Comparison of ENCODE assay signal across 9 mouse cellular contexts in the genomic region with DNA sequence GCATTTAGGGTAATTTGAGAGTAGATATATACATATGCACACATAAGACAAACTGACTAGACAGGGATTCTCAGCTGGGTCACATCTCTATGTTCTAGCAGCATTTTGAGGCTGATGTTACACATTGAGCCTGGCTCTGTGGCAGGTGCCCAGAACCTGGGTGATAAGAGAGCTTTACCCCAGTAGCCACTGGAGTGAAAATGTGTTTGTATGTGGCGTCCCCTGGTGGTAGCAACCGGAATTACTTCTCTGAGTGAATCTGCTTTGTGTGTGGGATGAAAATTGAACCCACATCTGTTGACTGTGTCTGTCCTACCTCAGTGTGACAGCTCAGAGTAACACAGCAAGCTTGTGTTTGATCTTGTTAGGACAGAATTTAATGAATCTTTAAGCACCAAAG. TPM values are rescaled to one million over a fixed set of nuclear protein-coding genes. Genes with fewer than 3 reads are reported as not detected.
DNase-seq lines count a peak whose midpoint lies in the region; ATAC-seq and TF ChIP-seq lines count a peak whose summit lies in the region.
"Not testable (repeated sequence)": the region's sequence is repeated elsewhere in the genome, so short reads cannot be mapped to it uniquely, and the experiment has no call there.
"Had no signal": no experiment of that assay in that cellular context is flagged by ENCODE, and none has a peak within 500 bp of the region (broad histone marks: within the 10 kb centered on the region; RNA-seq: fewer than 3 reads in every experiment).

No protein-coding gene starts in this region.

- not testable (repeated sequence) for H3K4me1 ChIP-seq in kidney, postnatal 0 days (replicated peaks; ENCODE audit: insufficient read depth, low read length); midbrain, embryonic 14.5 days (ENCODE audit: control insufficient read depth, insufficient read depth, low read length)

- 2% methylated on average over 2 of the region's 2 CpGs for WGBS in kidney, postnatal 0 days
- WGBS in midbrain, embryonic 14.5 days, result 3% methylated on average over 2 of the region's 2 CpGs

- H3K9ac ChIP-seq in kidney, postnatal 0 days (ENCODE audit: low read depth, low read length); midbrain, embryonic 14.5 days (replicated peaks; ENCODE audit: low read length): not testable (repeated sequence)

- ATAC-seq in kidney, postnatal 0 days (replicated peaks; ENCODE audit: low FRiP score, low read depth); midbrain, embryonic 14.5 days (ENCODE audit: low FRiP score, low TSS enrichment): not testable (repeated sequence)

- H3K4me2 ChIP-seq in kidney, postnatal 0 days (ENCODE audit: low read length); midbrain, embryonic 14.5 days (ENCODE audit: low read length): not testable (repeated sequence)

- DNase-seq in CD4-positive helper T cell, adult 2 months (ENCODE audit: low read depth, low spot score), result peak; percentile 36
- DNase-seq in adrenal gland, adult 8-10 months, result peak; percentile 11
- DNase-seq in cerebellum, postnatal 14 days, result peak; percentile 19 to 46
- peak; percentile 20 for DNase-seq in gastrocnemius, postnatal 10 days
- DNase-seq in kidney, postnatal 0 days (ENCODE audit: low spot score), result not testable (repeated sequence)
- DNase-seq in liver, result peak; percentile 48
- peak; percentile 32 for DNase-seq in midbrain, embryonic 14.5 days
- DNase-seq in splenic B cell, adult 2 months (ENCODE audit: low read depth, low spot score), result peak; percentile 45

- H3K27me3 ChIP-seq in kidney, postnatal 0 days (ENCODE audit: insufficient read depth, low read length); midbrain, embryonic 14.5 days (ENCODE audit: control insufficient read depth, insufficient read depth, low read length); splenic B cell, adult 2 months (ENCODE audit: control insufficient read depth, insufficient read depth, low read length, poor library complexity, severe bottlenecking): not testable (repeated sequence)

- H3K4me3 ChIP-seq in kidney, postnatal 0 days (replicated peaks; ENCODE audit: low read depth, low read length); midbrain, embryonic 14.5 days (replicated peaks; ENCODE audit: low read depth, low read length): not testable (repeated sequence)

- H3K36me3 ChIP-seq in kidney, postnatal 0 days (ENCODE audit: insufficient read depth, low read length); midbrain, embryonic 14.5 days (ENCODE audit: control insufficient read depth, insufficient read depth, low read length); splenic B cell, adult 2 months (ENCODE audit: control insufficient read depth, insufficient read depth, low read length, poor library complexity, severe bottlenecking): not testable (repeated sequence)

- not testable (repeated sequence) for H3K27ac ChIP-seq in kidney, postnatal 0 days; midbrain, embryonic 14.5 days (replicated peaks; ENCODE audit: low read depth, low read length)

- TF ChIP-seq CTCF in kidney, postnatal 0 days (IDR thresholded peaks at IDR 0.05; ENCODE audit: low read depth), result peak; percentile 67

- H3K9me3 ChIP-seq in kidney, postnatal 0 days (replicated peaks; ENCODE audit: low read length); midbrain, embryonic 14.5 days (ENCODE audit: control insufficient read depth, low read length): not testable (repeated sequence)

RNA-seq across cellular contexts. Expression of gene Gja3, which starts 12.0 kb away (rescaled TPM):
- not detected for total RNA-seq in adrenal gland, adult 8-10 months (2022)
- total RNA-seq in gastrocnemius, postnatal 10 days (2021), result 1 to 10 TPM; 5.3 to 6.7 TPM
- polyA plus RNA-seq in kidney, postnatal 0 days (2015; fragmentation: Nextera tagmentation; extraction: Ambion mirVana), result 9.8 and 10.3 TPM in 2 replicates
- polyA plus RNA-seq in midbrain, embryonic 14.5 days (2014; fragmentation: Nextera tagmentation; extraction: Ambion mirVana), result not detected in 2 replicates

RNA-seq across cellular contexts. Expression of gene Gjb2, which starts 34.6 kb away (rescaled TPM):
- total RNA-seq in adrenal gland, adult 8-10 months (2022), result 1 to 10 TPM in 2 of 4 experiments, under 1 TPM in 2; 0.28 to 5.9 (median 2.4) TPM
- total RNA-seq in gastrocnemius, postnatal 10 days (2021), result under 1 TPM; 0.31 to 0.95 TPM
- polyA plus RNA-seq in kidney, postnatal 0 days (2015; fragmentation: Nextera tagmentation; extraction: Ambion mirVana), result 10.5 and 11.6 TPM in 2 replicates
- polyA plus RNA-seq in midbrain, embryonic 14.5 days (2014; fragmentation: Nextera tagmentation; extraction: Ambion mirVana), result 11.2 TPM in 1 of 2 replicates, not detected in the other

RNA-seq across cellular contexts. Expression of gene Gm4491, which starts 45.8 kb away (rescaled TPM):
- total RNA-seq in adrenal gland, adult 8-10 months (2022), result not detected
- total RNA-seq in gastrocnemius, postnatal 10 days (2021), result not detected
- polyA plus RNA-seq in kidney, postnatal 0 days (2015; fragmentation: Nextera tagmentation; extraction: Ambion mirVana), result not detected in 2 replicates
- 0.22 TPM in 1 of 2 replicates, not detected in the other for polyA plus RNA-seq in midbrain, embryonic 14.5 days (2014; fragmentation: Nextera tagmentation; extraction: Ambion mirVana)
- polyA plus RNA-seq: lung, embryonic 15.5 days had no signal

Comparison
In these comparisons a context has a peak if more than half of its experiments do, and no peak if none do; other contexts are left out.
1. RNA of gene Gja3, which starts 12.0 kb away (total RNA-seq): 5.3 to 6.7 TPM in gastrocnemius, postnatal 10 days; not detected in adrenal gland, adult 8-10 months; every median in the first group is over 4 times any median in the second.